Mouse (Mus musculus): ENCODE data around the gene Pygb. TPM values are rescaled to one million over a fixed set of nuclear protein-coding genes. Genes with fewer than 3 reads are reported as not detected.

Pygb gene
- polyA plus RNA-seq, 1 experiment from 2014 or later, result 62.2 TPM

DNA sequence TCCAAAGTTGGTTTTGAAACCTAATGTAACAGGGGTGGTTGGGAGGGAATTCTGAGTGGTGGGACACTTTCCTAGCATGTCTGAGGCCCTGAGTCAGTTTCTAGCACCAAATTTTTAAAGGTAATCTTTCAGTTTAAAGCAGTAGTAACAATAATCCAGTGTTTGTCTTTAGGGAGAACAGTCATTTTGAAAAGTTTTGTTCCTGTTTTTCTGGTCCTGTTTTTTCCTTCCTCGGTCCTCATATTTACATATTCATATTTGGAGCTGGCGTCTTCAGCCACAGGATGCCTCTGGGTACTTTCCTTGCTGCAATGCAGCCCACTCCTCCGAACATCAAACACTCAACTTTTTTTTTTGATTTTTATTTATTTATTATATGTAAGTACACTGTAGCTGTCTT lies 31.5 kb upstream of the Pygb start:
- Histone ChIP-seq H3K9me3 (ENCODE audit: control insufficient read depth, low read length) (no peaks in the 10 kb centered on the region), H3K27ac (replicated peaks; ENCODE audit: low read depth, low read length) (no peak overlapping the region), H3K36me3 (ENCODE audit: control insufficient read depth, insufficient read depth, low read length) (peaks cover 57% of the 10 kb centered on the region), H3K27me3 (ENCODE audit: control insufficient read depth, insufficient read depth, low read length) (no peaks in the 10 kb centered on the region), H3K4me3 (replicated peaks; ENCODE audit: low read depth, low read length) (no peak overlapping the region), H3K9ac (replicated peaks; ENCODE audit: low read length) (no peak overlapping the region), H3K4me1 (ENCODE audit: control insufficient read depth, insufficient read depth, low read length) (peaks cover 5% of the 10 kb centered on the region; the same call in 1 of the 2 replicates), H3K4me2 (ENCODE audit: low read length) (no peak overlapping the region)
- 92% methylated on average over 3 of the region's 3 CpGs for WGBS
- no peak for DNase-seq
- ATAC-seq (ENCODE audit: low FRiP score, low TSS enrichment), result no peak

DNA sequence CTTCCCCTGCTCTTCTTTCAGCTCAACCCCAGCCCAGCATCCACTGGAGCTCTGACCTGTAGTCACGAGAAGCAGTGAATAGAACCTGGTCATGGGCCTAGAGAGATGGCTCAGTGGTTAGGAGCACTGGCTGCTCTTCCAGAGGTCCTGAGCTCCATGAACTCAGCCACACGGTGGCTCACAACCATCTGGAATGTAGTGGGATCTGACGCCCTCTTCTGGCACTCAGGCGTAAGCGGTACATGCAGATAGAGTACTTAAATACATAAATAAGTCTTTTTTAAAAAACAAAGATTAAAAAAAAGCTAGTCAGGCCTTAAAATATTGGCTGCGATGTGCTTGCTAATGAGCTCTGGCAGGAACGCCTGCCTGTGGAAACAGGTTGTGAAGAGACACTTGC lies 25.1 kb upstream of the Pygb start:
- Histone ChIP-seq H3K27me3 (ENCODE audit: control insufficient read depth, insufficient read depth, low read length) (no peaks in the 10 kb centered on the region), H3K9me3 (ENCODE audit: control insufficient read depth, low read length) (no peaks in the 10 kb centered on the region), H3K4me1 (ENCODE audit: control insufficient read depth, insufficient read depth, low read length) (no peaks in the 10 kb centered on the region), H3K4me2 (ENCODE audit: low read length) (no peak overlapping the region), H3K27ac (replicated peaks; ENCODE audit: low read depth, low read length) (no peak overlapping the region), H3K4me3 (replicated peaks; ENCODE audit: low read depth, low read length) (no peak overlapping the region), H3K9ac (replicated peaks; ENCODE audit: low read length) (no peak overlapping the region), H3K36me3 (ENCODE audit: control insufficient read depth, insufficient read depth, low read length) (peaks cover 77% of the 10 kb centered on the region)
- no peak for ATAC-seq (ENCODE audit: low FRiP score, low TSS enrichment)
- WGBS, result 87% methylated on average over 7 of the region's 7 CpGs
- no peak for DNase-seq

DNA sequence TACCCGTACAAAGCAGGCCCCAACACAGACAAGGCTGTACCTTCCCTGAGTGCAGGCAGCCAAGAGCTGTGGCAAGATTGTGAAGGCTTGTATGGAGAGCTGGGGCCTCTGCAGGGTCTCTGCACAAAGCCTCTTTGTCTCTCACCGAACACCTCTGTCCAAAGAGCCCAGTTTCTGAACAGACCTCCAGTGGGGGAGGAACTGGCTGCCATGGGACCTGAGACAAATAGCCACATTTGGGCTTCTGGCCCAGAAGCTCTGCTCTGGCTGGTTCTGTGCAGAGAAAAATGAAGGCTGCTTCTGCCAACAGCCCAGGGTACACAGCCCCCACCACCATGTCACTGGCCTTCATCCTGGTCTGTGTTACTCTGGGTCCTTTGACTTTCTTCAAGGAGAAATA lies 20.9 kb upstream of the Pygb start:
- peaks cover 74% of the 10 kb centered on the region for H3K36me3 ChIP-seq (ENCODE audit: control insufficient read depth, insufficient read depth, low read length)
- no peak overlapping the region for H3K9ac ChIP-seq (replicated peaks; ENCODE audit: low read length)
- H3K4me3 ChIP-seq (replicated peaks; ENCODE audit: low read depth, low read length), result no peak overlapping the region
- H3K27ac ChIP-seq (replicated peaks; ENCODE audit: low read depth, low read length), result 0 out of 2 replicates have a peak overlapping the region, but pooled peaks have one; percentile 33
- H3K4me2 ChIP-seq (ENCODE audit: low read length), result no peak overlapping the region
- ATAC-seq (ENCODE audit: low FRiP score, low TSS enrichment) (peak; percentile 53; the same call in 1 of the 2 replicates), DNase-seq (peak; percentile 31)
- no peaks in the 10 kb centered on the region for H3K4me1 ChIP-seq (ENCODE audit: control insufficient read depth, insufficient read depth, low read length)
- WGBS, result 54% methylated on average over 2 of the region's 2 CpGs
- H3K27me3 ChIP-seq (ENCODE audit: control insufficient read depth, insufficient read depth, low read length), result no peaks in the 10 kb centered on the region
- H3K9me3 ChIP-seq (ENCODE audit: control insufficient read depth, low read length), result no peaks in the 10 kb centered on the region

DNA sequence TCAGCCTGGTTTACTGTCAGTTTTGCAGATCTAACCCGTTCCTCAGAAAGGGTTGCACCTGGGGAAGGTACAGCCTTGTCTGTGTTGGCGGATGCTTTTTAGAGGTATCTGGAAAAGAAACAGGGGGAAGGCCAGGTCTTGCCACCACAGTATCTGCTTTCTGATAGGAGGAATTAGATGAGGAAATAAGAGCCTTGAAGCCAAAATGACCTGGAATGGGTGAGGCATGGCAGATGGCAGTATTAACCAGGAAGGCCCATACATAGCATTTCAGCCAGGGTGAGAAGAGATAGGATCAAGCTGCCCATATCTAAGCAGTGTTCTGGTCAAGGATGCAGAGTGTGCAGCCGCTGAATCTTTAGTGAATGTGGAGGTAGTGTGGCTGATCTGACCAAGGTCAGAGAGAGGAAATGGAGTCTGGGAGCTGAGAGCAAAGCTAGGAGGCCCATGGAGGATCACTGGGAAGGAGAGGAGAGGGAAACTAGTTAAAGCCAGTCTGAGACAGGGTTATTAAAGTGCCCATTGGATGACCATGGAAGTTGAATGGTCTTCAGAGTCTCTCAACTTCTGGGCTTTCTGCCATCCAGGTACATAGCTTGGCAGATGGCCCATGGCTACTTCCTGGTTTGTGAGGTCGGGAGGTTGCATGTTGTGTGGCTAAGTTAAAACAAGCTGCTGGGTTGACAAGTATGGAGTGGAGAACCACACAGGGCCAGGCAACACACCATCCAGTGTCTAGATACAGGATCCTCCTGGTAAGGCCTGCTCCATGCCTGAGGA lies 20.3 kb upstream of the Pygb start:
- no peak overlapping the region for H3K9ac ChIP-seq (replicated peaks; ENCODE audit: low read length)
- no peak overlapping the region for H3K4me2 ChIP-seq (ENCODE audit: low read length)
- DNase-seq (no peak), ATAC-seq (ENCODE audit: low FRiP score, low TSS enrichment) (no peak)
- no peaks in the 10 kb centered on the region for H3K27me3 ChIP-seq (ENCODE audit: control insufficient read depth, insufficient read depth, low read length)
- no peak overlapping the region for H3K4me3 ChIP-seq (replicated peaks; ENCODE audit: low read depth, low read length)
- no peak overlapping the region for H3K27ac ChIP-seq (replicated peaks; ENCODE audit: low read depth, low read length)
- H3K4me1 ChIP-seq (ENCODE audit: control insufficient read depth, insufficient read depth, low read length), result no peaks in the 10 kb centered on the region
- H3K9me3 ChIP-seq (ENCODE audit: control insufficient read depth, low read length), result no peaks in the 10 kb centered on the region
- 92% methylated on average over 4 of the region's 4 CpGs for WGBS
- peaks cover 74% of the 10 kb centered on the region for H3K36me3 ChIP-seq (ENCODE audit: control insufficient read depth, insufficient read depth, low read length)

DNA sequence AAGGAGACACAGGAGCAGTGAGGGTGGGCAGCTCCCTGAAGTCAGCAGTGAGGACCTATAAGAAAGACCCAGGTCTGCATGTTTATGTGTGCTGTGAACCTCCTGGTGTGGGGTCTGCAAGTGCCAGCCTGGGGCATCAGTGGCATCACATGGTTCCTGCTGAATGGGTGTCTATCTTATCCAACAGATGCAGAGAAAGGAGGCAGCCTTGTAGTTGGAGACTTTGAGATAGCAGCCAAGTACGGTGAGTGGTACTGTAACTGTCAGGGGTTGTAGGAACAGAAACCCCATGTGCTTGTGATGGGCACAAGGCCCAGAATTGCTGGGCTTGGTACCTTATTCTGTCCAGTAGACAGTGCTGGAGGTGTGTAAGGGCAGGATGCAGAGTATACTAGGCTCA lies 17.9 kb upstream of the Pygb start:
- no peaks in the 10 kb centered on the region for H3K27me3 ChIP-seq (ENCODE audit: control insufficient read depth, insufficient read depth, low read length)
- 92% methylated on average over 1 of the region's 1 CpGs for WGBS
- no peak overlapping the region for H3K9ac ChIP-seq (replicated peaks; ENCODE audit: low read length)
- no peak for ATAC-seq (ENCODE audit: low FRiP score, low TSS enrichment)
- H3K36me3 ChIP-seq (ENCODE audit: control insufficient read depth, insufficient read depth, low read length), result peaks cover 69% of the 10 kb centered on the region
- no peaks in the 10 kb centered on the region for H3K9me3 ChIP-seq (ENCODE audit: control insufficient read depth, low read length)
- H3K4me3 ChIP-seq (replicated peaks; ENCODE audit: low read depth, low read length), result no peak overlapping the region
- H3K27ac ChIP-seq (replicated peaks; ENCODE audit: low read depth, low read length), result no peak overlapping the region
- H3K4me2 ChIP-seq (ENCODE audit: low read length), result no peak overlapping the region
- no peak for DNase-seq
- H3K4me1 ChIP-seq (ENCODE audit: control insufficient read depth, insufficient read depth, low read length), result no peaks in the 10 kb centered on the region

DNA sequence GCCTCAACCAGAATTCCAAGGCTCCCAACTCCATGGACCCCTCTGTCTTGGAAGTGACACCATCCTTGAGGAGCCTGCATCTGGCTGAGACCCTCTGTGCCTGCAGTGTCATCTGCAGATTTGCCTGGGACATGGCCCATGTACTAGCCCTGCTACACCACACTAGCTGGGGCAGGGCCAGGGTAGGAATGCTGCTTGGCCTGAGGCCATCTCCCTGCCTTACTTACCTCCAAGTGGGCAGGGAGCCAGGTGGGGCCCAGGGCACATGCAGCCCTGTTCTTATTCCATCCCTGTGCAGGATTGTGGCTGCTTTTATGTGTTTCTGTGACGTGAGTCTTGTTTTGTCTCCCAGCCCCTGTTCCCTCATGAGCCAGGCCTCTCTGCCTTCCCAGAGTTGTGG lies 15.8 kb upstream of the Pygb start:
- DNase-seq (peak; percentile 49), ATAC-seq (ENCODE audit: low FRiP score, low TSS enrichment) (peak; percentile 38; the same call in 1 of the 2 replicates)
- no peaks in the 10 kb centered on the region for H3K27me3 ChIP-seq (ENCODE audit: control insufficient read depth, insufficient read depth, low read length)
- H3K4me2 ChIP-seq (ENCODE audit: low read length), result no peak overlapping the region
- no peaks in the 10 kb centered on the region for H3K4me1 ChIP-seq (ENCODE audit: control insufficient read depth, insufficient read depth, low read length)
- H3K9ac ChIP-seq (replicated peaks; ENCODE audit: low read length), result no peak overlapping the region
- no peak overlapping the region for H3K4me3 ChIP-seq (replicated peaks; ENCODE audit: low read depth, low read length)
- WGBS, result 73% methylated on average over 1 of the region's 1 CpGs
- no peak overlapping the region; the same call in 1 of the 2 replicates for H3K27ac ChIP-seq (replicated peaks; ENCODE audit: low read depth, low read length)
- no peaks in the 10 kb centered on the region for H3K9me3 ChIP-seq (ENCODE audit: control insufficient read depth, low read length)
- H3K36me3 ChIP-seq (ENCODE audit: control insufficient read depth, insufficient read depth, low read length), result peaks cover 56% of the 10 kb centered on the region

DNA sequence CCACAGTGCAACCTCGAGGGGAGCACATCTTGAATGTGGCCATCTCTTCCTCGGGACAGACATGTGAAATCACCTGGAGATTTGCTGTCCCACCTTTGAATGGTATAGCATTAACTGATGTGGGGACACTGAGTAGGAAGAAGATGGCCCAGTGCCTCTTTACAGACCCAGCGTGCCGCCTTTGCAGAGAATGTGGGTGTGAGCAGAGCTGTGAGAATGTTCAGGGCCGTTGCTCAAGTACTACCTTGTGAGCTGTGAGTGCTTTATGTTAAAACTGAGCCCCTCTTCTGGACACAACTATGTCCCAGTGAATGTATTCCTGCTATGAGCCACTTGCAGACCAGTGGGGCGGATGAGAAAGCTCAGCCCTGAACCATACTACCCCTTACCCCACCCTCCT lies 15.4 kb upstream of the Pygb start:
- Histone ChIP-seq H3K36me3 (ENCODE audit: control insufficient read depth, insufficient read depth, low read length) (peaks cover 54% of the 10 kb centered on the region), H3K27me3 (ENCODE audit: control insufficient read depth, insufficient read depth, low read length) (no peaks in the 10 kb centered on the region), H3K9ac (replicated peaks; ENCODE audit: low read length) (no peak overlapping the region), H3K27ac (replicated peaks; ENCODE audit: low read depth, low read length) (no peak overlapping the region), H3K9me3 (ENCODE audit: control insufficient read depth, low read length) (no peaks in the 10 kb centered on the region), H3K4me3 (replicated peaks; ENCODE audit: low read depth, low read length) (no peak overlapping the region), H3K4me2 (ENCODE audit: low read length) (no peak overlapping the region), H3K4me1 (ENCODE audit: control insufficient read depth, insufficient read depth, low read length) (no peaks in the 10 kb centered on the region)
- DNase-seq (no peak), ATAC-seq (ENCODE audit: low FRiP score, low TSS enrichment) (no peak)
- WGBS, result 86% methylated on average over 6 of the region's 6 CpGs

DNA sequence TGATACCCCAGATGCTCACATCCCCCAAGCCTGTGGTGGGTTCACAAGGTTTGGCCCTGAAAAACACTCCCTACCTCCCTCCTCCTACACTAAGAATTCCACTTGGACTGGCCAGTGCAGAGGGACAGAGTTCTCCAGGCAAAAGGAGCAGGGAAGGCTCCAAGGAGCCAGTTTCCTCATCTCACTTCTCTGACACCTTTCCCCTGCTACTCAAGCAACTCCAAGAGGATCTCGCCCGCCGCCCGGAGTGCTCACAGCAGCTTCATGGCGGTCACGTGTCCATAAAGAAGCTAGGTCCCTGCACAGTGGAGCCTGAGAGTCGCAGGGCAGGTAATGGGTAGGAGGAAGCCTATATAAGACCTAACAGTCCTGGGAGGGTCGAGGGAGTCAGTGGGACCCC lies 14.5 kb upstream of the Pygb start:
- H3K9ac ChIP-seq (replicated peaks; ENCODE audit: low read length), result no peak overlapping the region
- no peak overlapping the region for H3K27ac ChIP-seq (replicated peaks; ENCODE audit: low read depth, low read length)
- no peaks in the 10 kb centered on the region for H3K27me3 ChIP-seq (ENCODE audit: control insufficient read depth, insufficient read depth, low read length)
- ATAC-seq (ENCODE audit: low FRiP score, low TSS enrichment), result no peak
- no peak for DNase-seq
- H3K36me3 ChIP-seq (ENCODE audit: control insufficient read depth, insufficient read depth, low read length), result peaks cover 47% of the 10 kb centered on the region
- no peak overlapping the region for H3K4me2 ChIP-seq (ENCODE audit: low read length)
- 90% methylated on average over 8 of the region's 8 CpGs for WGBS
- H3K4me3 ChIP-seq (replicated peaks; ENCODE audit: low read depth, low read length), result no peak overlapping the region
- H3K9me3 ChIP-seq (ENCODE audit: control insufficient read depth, low read length), result no peaks in the 10 kb centered on the region
- H3K4me1 ChIP-seq (ENCODE audit: control insufficient read depth, insufficient read depth, low read length), result no peaks in the 10 kb centered on the region

DNA sequence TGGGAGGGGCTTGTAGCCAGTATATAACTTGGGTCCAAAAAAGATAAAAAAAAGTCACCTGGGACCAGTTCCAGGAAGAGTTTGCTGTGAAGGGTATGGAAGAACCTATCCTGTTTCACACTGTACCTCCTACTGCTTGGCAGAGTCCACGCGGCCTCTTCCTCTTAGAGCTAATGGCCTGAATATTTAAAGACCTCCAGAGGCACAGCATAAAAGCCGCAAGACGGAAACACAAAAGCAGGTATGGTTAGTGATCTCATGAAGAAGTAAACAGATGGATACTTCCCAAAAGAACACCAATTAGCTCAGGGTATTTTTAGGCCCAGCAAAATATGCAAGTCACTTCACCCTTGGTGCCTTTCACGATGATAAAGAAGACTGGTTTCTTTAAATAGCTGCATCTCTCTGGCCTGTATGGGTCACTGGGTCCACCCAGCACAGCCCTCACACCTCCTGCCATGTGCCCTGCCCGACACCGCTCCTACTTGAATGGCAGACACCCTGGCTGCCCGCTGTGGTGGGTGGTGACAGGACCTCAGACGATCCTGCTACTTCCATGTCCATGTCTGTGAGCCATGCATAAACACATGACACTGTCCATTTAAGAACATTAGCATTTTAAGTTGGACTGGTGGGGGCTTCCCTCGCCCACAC lies 13.9 kb upstream of the Pygb start:
- no peak for ATAC-seq (ENCODE audit: low FRiP score, low TSS enrichment)
- 78% methylated on average over 10 of the region's 10 CpGs for WGBS
- Histone ChIP-seq H3K4me1 (ENCODE audit: control insufficient read depth, insufficient read depth, low read length) (no peaks in the 10 kb centered on the region), H3K36me3 (ENCODE audit: control insufficient read depth, insufficient read depth, low read length) (peaks cover 44% of the 10 kb centered on the region), H3K4me2 (ENCODE audit: low read length) (no peak overlapping the region), H3K9ac (replicated peaks; ENCODE audit: low read length) (no peak overlapping the region), H3K27ac (replicated peaks; ENCODE audit: low read depth, low read length) (no peak overlapping the region), H3K4me3 (replicated peaks; ENCODE audit: low read depth, low read length) (no peak overlapping the region), H3K27me3 (ENCODE audit: control insufficient read depth, insufficient read depth, low read length) (no peaks in the 10 kb centered on the region), H3K9me3 (ENCODE audit: control insufficient read depth, low read length) (no peaks in the 10 kb centered on the region)
- DNase-seq, result no peak
